Mouse (Mus musculus): ENCODE results near the gene Elmo3. TPM values are rescaled to one million over a fixed set of nuclear protein-coding genes. Genes with fewer than 3 reads are reported as not detected.

Gene Elmo3
- total and polyA plus RNA-seq, 3 experiments = 0.70 to 2.8 (median 0.73) TPM

GRCm38 (mm10) chr8:105317941-105318340 lies 12.5 kb downstream of the Elmo3 start:
- Histone ChIP-seq H3K79me2 (replicated peaks; ENCODE audit: control insufficient read depth, insufficient read depth, low read length) (no peaks in the 10 kb centered on the region), H3K9ac (ENCODE audit: low read depth, low read length) (no peak overlapping the region), H3K4me1 (ENCODE audit: control insufficient read depth, insufficient read depth, low read length) (peaks cover 1% of the 10 kb centered on the region; the same call in 1 of the 2 replicates), H3K36me3 (ENCODE audit: control insufficient read depth, insufficient read depth, low read length) (no peaks in the 10 kb centered on the region), H3K27me3 (ENCODE audit: control insufficient read depth, insufficient read depth, low read length) (no peaks in the 10 kb centered on the region), H3K4me3 (no peak overlapping the region), H3K27ac (peak overlapping the region; percentile 17; the same call in 1 of the 2 replicates)
- 66% methylated on average over 4 of the region's 4 CpGs for WGBS
- TF ChIP-seq CTCF (IDR thresholded peaks at IDR 0.05) (no peak), EP300 (IDR thresholded peaks at IDR 0.05; ENCODE audit: insufficient read depth, low read depth, low read length) (no peak), POLR2A (IDR thresholded peaks at IDR 0.05; ENCODE audit: insufficient read depth, low read depth, low read length) (no peak)
- intact Hi-C loops (cut with DNase I) = no loop called here
- no peak for DNase-seq

- TF ChIP-seq EP300 (IDR thresholded peaks at IDR 0.05; ENCODE audit: insufficient read depth, low read depth, low read length) (no peak), CTCF (IDR thresholded peaks at IDR 0.05) (no peak)
- 85% methylated on average over 11 of the region's 11 CpGs for WGBS
- H3K4me1 ChIP-seq (ENCODE audit: control insufficient read depth, insufficient read depth, low read length) = peaks cover 1% of the 10 kb centered on the region; the same call in 1 of the 2 replicates
- no peak overlapping the region for H3K27ac ChIP-seq
- intact Hi-C loops (cut with DNase I) = no loop called here
- no peaks in the 10 kb centered on the region for H3K36me3 ChIP-seq (ENCODE audit: control insufficient read depth, insufficient read depth, low read length)
- H3K9ac ChIP-seq (ENCODE audit: low read depth, low read length) = no peak overlapping the region
- no peak for DNase-seq
- H3K79me2 ChIP-seq (replicated peaks; ENCODE audit: control insufficient read depth, insufficient read depth, low read length) = no peaks in the 10 kb centered on the region
- H3K27me3 ChIP-seq (ENCODE audit: control insufficient read depth, insufficient read depth, low read length) = no peaks in the 10 kb centered on the region
- H3K4me3 ChIP-seq = no peak overlapping the region
Measured at GRCm38 (mm10) chr8:105318662-105319190, 13.3 kb downstream of the Elmo3 start.

- H3K4me1 ChIP-seq (ENCODE audit: control insufficient read depth, insufficient read depth, low read length) = peaks cover 8% of the 10 kb centered on the region
- H3K4me3 ChIP-seq = no peak overlapping the region
- no peak for TF ChIP-seq EP300 (IDR thresholded peaks at IDR 0.05; ENCODE audit: insufficient read depth, low read depth, low read length)
- H3K9ac ChIP-seq (ENCODE audit: low read depth, low read length) = no peak overlapping the region
- no peaks in the 10 kb centered on the region for H3K27me3 ChIP-seq (ENCODE audit: control insufficient read depth, insufficient read depth, low read length)
- 71% methylated on average over 4 of the region's 4 CpGs for WGBS
- H3K79me2 ChIP-seq (replicated peaks; ENCODE audit: control insufficient read depth, insufficient read depth, low read length) = no peaks in the 10 kb centered on the region
- no peaks in the 10 kb centered on the region for H3K36me3 ChIP-seq (ENCODE audit: control insufficient read depth, insufficient read depth, low read length)
- intact Hi-C loops (cut with DNase I) = no loop called here
- no peak for DNase-seq
- no peak overlapping the region for H3K27ac ChIP-seq
Measured at GRCm38 (mm10) chr8:105323183-105323582, 17.8 kb downstream of the Elmo3 start.

- no peak for DNase-seq
- H3K9ac ChIP-seq (ENCODE audit: low read depth, low read length) = peak overlapping the region; percentile 77
- no peaks in the 10 kb centered on the region for H3K79me2 ChIP-seq (replicated peaks; ENCODE audit: control insufficient read depth, insufficient read depth, low read length)
- peaks cover 8% of the 10 kb centered on the region for H3K4me1 ChIP-seq (ENCODE audit: control insufficient read depth, insufficient read depth, low read length)
- intact Hi-C loops (cut with DNase I) = loop anchor here (1.0 to 2.0 kb wide), 2 partner anchors 21 to 28 kb away; partner anchors contain the start of genes E2f4 and Fhod1
- WGBS = 1% methylated on average over 12 of the region's 12 CpGs
- no peaks in the 10 kb centered on the region for H3K36me3 ChIP-seq (ENCODE audit: control insufficient read depth, insufficient read depth, low read length)
- TF ChIP-seq CTCF (IDR thresholded peaks at IDR 0.05) (no peak), POLR2A (IDR thresholded peaks at IDR 0.05; ENCODE audit: insufficient read depth, low read depth, low read length) (no peak), EP300 (IDR thresholded peaks at IDR 0.05; ENCODE audit: insufficient read depth, low read depth, low read length) (no peak)
- peak overlapping the region; percentile 93 for H3K27ac ChIP-seq
- H3K27me3 ChIP-seq (ENCODE audit: control insufficient read depth, insufficient read depth, low read length) = no peaks in the 10 kb centered on the region
- H3K4me3 ChIP-seq = peak overlapping the region; percentile 90
Measured at GRCm38 (mm10) chr8:105325641-105326093, 20.3 kb downstream of the Elmo3 start.

- H3K4me3 ChIP-seq = peak within 1 kb of the TSS; percentile 90
- TF ChIP-seq EP300 (IDR thresholded peaks at IDR 0.05; ENCODE audit: insufficient read depth, low read depth, low read length) (peak; percentile 62), POLR2A (IDR thresholded peaks at IDR 0.05; ENCODE audit: insufficient read depth, low read depth, low read length) (peak; percentile 95), CTCF (IDR thresholded peaks at IDR 0.05) (peak; percentile 62)
- peak within 1 kb of the TSS; percentile 77 for H3K9ac ChIP-seq (ENCODE audit: low read depth, low read length)
- H3K27me3 ChIP-seq (ENCODE audit: control insufficient read depth, insufficient read depth, low read length) = no peaks in the 10 kb centered on the region
- DNase-seq = peak; percentile 96 to 98
- peak within 1 kb of the TSS; percentile 93 for H3K27ac ChIP-seq
- H3K36me3 ChIP-seq (ENCODE audit: control insufficient read depth, insufficient read depth, low read length) = no peaks in the 10 kb centered on the region
- intact Hi-C loops (cut with DNase I) = loop anchor here (1.0 to 2.0 kb wide), 2 partner anchors 21 to 29 kb away; partner anchors contain the start of genes E2f4 and Fhod1
- peaks cover 8% of the 10 kb centered on the region for H3K4me1 ChIP-seq (ENCODE audit: control insufficient read depth, insufficient read depth, low read length)
- 1% methylated on average over 36 of the region's 36 CpGs for WGBS
- no peaks in the 10 kb centered on the region for H3K79me2 ChIP-seq (replicated peaks; ENCODE audit: control insufficient read depth, insufficient read depth, low read length)
Measured at GRCm38 (mm10) chr8:105326141-105326672, 20.8 kb downstream of the Elmo3 start, which contains the start of the genes Lrrc29 and Tmem208. TSS of gene Lrrc29 (minus strand) at chr8:105326278. TSS of gene Tmem208 (plus strand) at chr8:105326354.

GRCm38 (mm10) chr8:105326968-105327367 lies 21.6 kb downstream of the Elmo3 start:
- peak overlapping the region; percentile 90 for H3K4me3 ChIP-seq
- H3K27ac ChIP-seq = peak overlapping the region; percentile 93
- no peak for DNase-seq
- peak overlapping the region; percentile 63 for H3K9ac ChIP-seq (ENCODE audit: low read depth, low read length)
- intact Hi-C loops (cut with DNase I) = loop anchor here (1.0 to 2.0 kb wide), 2 partner anchors 20 to 30 kb away; partner anchors contain the start of genes E2f4 and Fhod1
- no peak for TF ChIP-seq POLR2A (IDR thresholded peaks at IDR 0.05; ENCODE audit: insufficient read depth, low read depth, low read length)
- no peak for TF ChIP-seq EP300 (IDR thresholded peaks at IDR 0.05; ENCODE audit: insufficient read depth, low read depth, low read length)
- no peak for TF ChIP-seq CTCF (IDR thresholded peaks at IDR 0.05)
- no peaks in the 10 kb centered on the region for H3K27me3 ChIP-seq (ENCODE audit: control insufficient read depth, insufficient read depth, low read length)
- H3K36me3 ChIP-seq (ENCODE audit: control insufficient read depth, insufficient read depth, low read length) = no peaks in the 10 kb centered on the region
- peaks cover 8% of the 10 kb centered on the region for H3K4me1 ChIP-seq (ENCODE audit: control insufficient read depth, insufficient read depth, low read length)
- no peaks in the 10 kb centered on the region for H3K79me2 ChIP-seq (replicated peaks; ENCODE audit: control insufficient read depth, insufficient read depth, low read length)
- 21% methylated on average over 6 of the region's 6 CpGs for WGBS
